Mouse (Mus musculus) E14TG2a.4 (cell line): ENCODE measurements at regions not wholly inside any gene's neighbourhood (a gene's known extent, or its start where the extent isn't known, plus 50 kb on each side); places are given as distances from the start of the nearest gene placed in this dataset.

Experiments
- CTCF ChIP-seq: conservative IDR thresholded peaks from 2 replicates; pipeline ENCODE4 v1.5.1; 2014; ENCODE audit warnings: low read length
- NANOG ChIP-seq: IDR thresholded peaks from 2 replicates; pipeline ENCODE4 v1.6.1; 2014; ENCODE audit warnings: borderline replicate concordance, low read length, mixed read lengths

- TF ChIP-seq CTCF, result no peak
- TF ChIP-seq NANOG, result no peak
Measured at GRCm38 (mm10) chr11:71871297-71871696, 121.6 kb downstream of the Wscd1 start.
